Mouse (Mus musculus) ovary, postnatal 36 days (tissue): Measurements from ENCODE around the gene Abi1.
"Not testable (repeated sequence)": the region's sequence is repeated elsewhere in the genome, so short reads cannot be mapped to it uniquely, and the experiment has no call there.

Source experiments
- DNase-seq: peaks from one replicate; pipeline ENCODE4 v3.0.0; 2022; ENCODE audit warnings: low spot score, mixed read lengths

The Abi1 gene

GRCm38 (mm10) chr2:22961681-22962080, 78.4 kb downstream of the Abi1 start:
- DNase-seq = no peak

- DNase-seq = no peak
Measured at GRCm38 (mm10) chr2:22957415-22957814, 82.6 kb downstream of the Abi1 start.

DNA sequence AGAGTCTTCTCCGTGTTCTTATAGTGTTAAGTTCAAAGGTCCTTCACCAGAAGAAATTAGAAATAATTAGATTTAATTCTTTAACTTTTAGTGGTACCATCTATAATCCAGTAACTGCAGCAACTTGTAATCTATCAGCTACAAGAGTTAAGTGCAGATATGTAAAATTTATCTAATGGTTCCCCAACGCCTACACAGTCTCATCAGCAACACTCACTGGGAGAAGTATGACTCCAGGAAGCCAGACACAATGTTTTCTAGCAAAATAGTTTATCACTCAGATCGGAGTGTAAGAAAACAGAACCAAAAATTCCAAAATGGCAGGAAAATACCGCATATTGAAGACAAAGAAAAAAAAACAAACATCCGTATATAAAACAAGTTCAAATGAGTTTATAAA, 84.1 kb downstream of the Abi1 start:
- DNase-seq = no peak

DNA sequence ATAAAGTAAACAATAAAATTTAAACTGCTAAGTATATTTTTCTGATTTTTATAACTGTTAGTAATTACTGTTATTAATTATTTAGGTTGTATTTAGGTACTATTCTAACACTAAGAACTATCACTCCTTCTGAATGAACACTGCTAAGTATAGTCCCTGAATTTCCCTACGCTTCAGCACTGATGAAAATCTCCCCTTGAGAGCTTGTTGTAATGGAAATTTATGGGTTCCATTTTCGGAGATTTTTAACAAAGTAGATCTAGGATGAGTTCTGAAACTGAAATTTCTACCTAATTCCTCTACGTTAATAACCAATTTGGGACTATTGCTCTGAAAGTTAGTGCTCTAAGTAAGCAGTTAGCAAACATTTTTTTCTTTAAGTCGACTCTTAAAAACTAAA, 85.8 kb downstream of the Abi1 start:
- DNase-seq = no peak

DNA sequence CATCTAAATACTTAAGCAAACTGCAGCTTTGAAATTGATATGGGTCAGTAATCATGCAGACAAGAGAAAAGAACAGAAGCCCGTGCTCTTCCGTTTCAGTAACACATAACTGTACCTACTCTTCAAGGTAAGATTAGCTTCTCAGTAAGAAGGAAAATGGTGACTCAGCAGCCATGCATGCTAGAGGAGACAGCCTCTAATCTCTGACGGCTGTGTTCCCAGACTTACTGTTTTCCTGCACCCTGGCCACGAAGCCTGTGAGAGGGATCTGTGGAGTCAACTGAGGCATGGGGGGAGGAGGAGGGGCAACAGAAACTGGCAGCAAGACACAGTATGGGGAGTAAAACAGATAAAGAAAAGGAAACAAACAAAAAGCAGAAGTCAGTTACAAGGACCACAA, 90.1 kb downstream of the Abi1 start:
- DNase-seq = no peak

GRCm38 (mm10) chr2:22933556-22933955, 106.5 kb downstream of the Abi1 start:
- DNase-seq = no peak

DNA sequence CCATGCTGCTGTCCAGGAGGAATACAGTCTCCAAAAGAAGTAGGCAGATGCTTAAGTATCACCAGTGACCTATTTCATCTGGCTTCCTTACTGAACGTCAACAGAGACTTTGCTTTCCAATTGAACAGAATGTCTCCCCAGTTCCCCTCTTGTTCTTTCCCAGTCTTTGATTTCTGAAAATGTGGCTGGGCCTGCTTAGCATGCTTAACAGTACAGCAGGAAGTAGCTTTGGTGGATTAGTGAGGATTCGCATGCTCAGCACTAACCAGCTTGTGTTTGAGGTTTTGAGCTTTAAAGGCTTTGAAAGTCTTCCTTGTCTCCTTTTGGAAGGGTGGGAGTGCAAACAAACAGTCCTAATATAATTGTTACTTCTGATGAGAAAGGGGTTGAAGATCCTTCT, 111.8 kb downstream of the Abi1 start:
- no peak for DNase-seq

DNA sequence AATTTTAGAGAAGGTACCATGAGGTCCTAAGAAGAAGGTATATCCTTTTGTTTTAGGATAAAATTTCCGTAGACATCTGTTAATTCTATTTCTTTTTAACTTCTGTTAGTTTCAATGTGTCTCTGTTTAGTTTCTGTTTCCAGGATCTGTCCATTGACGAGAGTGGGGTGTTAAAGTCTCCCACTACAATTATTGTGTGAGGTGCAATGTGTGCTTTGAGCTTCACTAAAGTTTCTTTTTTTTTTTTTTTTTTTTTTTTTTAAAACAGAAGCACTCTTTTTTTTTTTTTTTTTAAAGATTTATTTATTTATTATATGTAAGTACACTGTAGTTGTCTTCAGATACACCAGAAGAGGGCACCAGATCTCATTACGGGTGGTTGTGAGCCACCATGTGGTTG, 114.1 kb downstream of the Abi1 start:
- not testable (repeated sequence) for DNase-seq

DNA sequence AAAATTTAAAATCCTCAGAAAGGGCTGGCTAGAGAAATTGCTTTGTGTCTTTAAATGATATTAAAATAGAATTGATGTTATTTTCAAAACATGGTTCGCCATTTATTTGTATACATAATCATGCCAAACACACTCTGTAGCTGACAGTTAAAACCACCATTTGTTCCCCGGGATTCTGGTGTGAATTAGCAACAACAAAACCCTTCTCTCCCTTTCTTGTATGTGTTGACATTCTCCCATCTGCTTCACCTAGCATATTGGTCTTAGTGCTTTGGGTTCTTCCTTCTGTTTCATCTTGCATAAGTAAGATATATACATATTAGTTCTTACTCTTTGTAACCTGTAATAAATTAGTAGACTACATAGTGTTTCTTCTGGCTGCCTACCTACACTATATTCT, 121.4 kb downstream of the Abi1 start:
- DNase-seq = no peak

- DNase-seq = no peak
Measured at GRCm38 (mm10) chr2:22914421-22914820, 125.6 kb downstream of the Abi1 start.

GRCm38 (mm10) chr2:22903947-22904346, 136.1 kb downstream of the Abi1 start:
- no peak for DNase-seq

GRCm38 (mm10) chr2:22895282-22896273, 144.5 kb downstream of the Abi1 start, which contains the start of gene Pdss1:
TSS of gene Pdss1 (plus strand) at chr2:22895522.
- peak; percentile 89 for DNase-seq

DNA sequence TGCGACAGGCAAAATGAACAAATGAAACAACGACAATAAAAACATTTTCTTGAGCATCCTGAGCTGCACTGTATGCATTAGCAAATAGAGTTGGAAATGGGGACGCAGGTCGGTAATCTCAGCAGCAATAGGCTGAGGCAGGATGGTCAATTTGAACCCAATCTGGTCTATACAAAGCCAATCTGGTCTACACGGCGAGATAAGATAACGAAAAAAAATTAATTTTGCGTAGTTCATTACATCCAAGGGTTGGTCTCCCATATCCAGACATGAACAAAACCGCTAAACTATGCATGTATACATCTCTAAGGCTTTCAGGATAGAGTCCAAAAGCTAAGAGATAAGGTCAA, 145.1 kb downstream of the Abi1 start:
- no peak for DNase-seq
